Comparison of ENCODE assay signal across 21 mouse cellular contexts in the genomic region with DNA sequence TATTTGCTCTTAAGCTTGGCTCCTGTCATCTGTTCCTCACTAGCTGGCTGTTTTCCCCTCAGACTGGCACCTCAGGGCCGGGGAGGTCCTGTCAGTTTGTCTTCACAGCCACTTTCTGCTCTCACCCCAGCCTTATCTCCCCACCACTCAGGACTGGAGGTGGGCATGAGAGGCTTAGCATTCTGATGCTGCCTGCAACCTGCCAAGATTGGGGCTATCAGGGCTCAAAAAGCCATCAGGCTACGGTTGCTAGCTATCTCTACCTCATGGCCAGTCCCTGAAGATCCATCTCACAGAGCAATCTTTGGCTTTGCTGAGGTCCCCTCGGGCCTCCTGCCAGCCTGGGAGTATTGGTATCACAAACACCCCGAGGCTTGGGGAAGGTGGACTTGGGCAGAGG. TPM values are rescaled to one million over a fixed set of nuclear protein-coding genes. Genes with fewer than 3 reads are reported as not detected.
A peak's percentile ranks its signal among the peaks of the same experiment; 100 is the strongest.
DNase-seq lines count a peak whose midpoint lies in the region; ATAC-seq and TF ChIP-seq lines count a peak whose summit lies in the region.
"Had no signal": no experiment of that assay in that cellular context is flagged by ENCODE, and none has a peak within 500 bp of the region (broad histone marks: within the 10 kb centered on the region; RNA-seq: fewer than 3 reads in every experiment).

No protein-coding gene starts in this region.

- no peak overlapping the region for H3K27ac ChIP-seq in heart, embryonic 12.5 days (ENCODE audit: poor library complexity, severe bottlenecking)
- peak overlapping the region; percentile 31; the same call in 1 of the 2 replicates for H3K27ac ChIP-seq in stomach, embryonic 15.5 days
- H3K27ac ChIP-seq in stomach, postnatal 0 days (replicated peaks) = no peak overlapping the region; the same call in 1 of the 2 replicates
- peak overlapping the region; percentile 60 for H3K27ac ChIP-seq in liver, embryonic 16.5 days (ENCODE audit: low read length)
- H3K27ac ChIP-seq in thymus, adult 2 months (ENCODE audit: control insufficient read depth, insufficient read depth, low read length) = no peak overlapping the region
- H3K27ac ChIP-seq in lung, postnatal 0 days (ENCODE audit: low read length) = no peak overlapping the region
- H3K27ac ChIP-seq: embryonic facial prominence, embryonic 12.5 days; hindbrain, embryonic 12.5 days; intestine, embryonic 15.5 days; layer of hippocampus, adult 2 months; midbrain, embryonic 15.5 days had no signal

- no peak for TF ChIP-seq CTCF in stomach, postnatal 0 days (IDR thresholded peaks at IDR 0.05; ENCODE audit: low read depth)
- TF ChIP-seq CTCF in thymus, adult 2 months (IDR thresholded peaks at IDR 0.05; ENCODE audit: borderline replicate concordance, control insufficient read depth, extremely low read depth, insufficient read depth, low read length, poor library complexity) = no peak
- no peak for TF ChIP-seq CTCF in lung, postnatal 0 days (IDR thresholded peaks at IDR 0.05)

- no peak for TF ChIP-seq EP300 in stomach, postnatal 0 days (optimal IDR thresholded peaks at IDR 0.05)
- no peak for TF ChIP-seq EP300 in lung, postnatal 0 days (IDR thresholded peaks at IDR 0.05)

- DNase-seq in heart, adult 18-20 months = no peak
- no peak for DNase-seq in stomach, postnatal 0 days (ENCODE audit: low spot score)
- no peak for DNase-seq in thymus, adult 2 months
- DNase-seq in lung, postnatal 0 days (ENCODE audit: low spot score) = no peak
- DNase-seq in layer of hippocampus, adult 11-12 months (ENCODE audit: low spot score) = no peak
- DNase-seq: adrenal gland, adult 2 months; cerebellum, adult 2 months; left cerebral cortex, postnatal 4 days; lung, adult 18-20 months; lung, postnatal 36 days; right cerebral cortex, postnatal 4 days; thymus, postnatal 14 days had no signal

- H3K4me3 ChIP-seq in heart, embryonic 12.5 days = no peak overlapping the region
- H3K4me3 ChIP-seq in stomach, embryonic 15.5 days (replicated peaks) = no peak overlapping the region
- H3K4me3 ChIP-seq in stomach, postnatal 0 days (ENCODE audit: low read depth, low read length) = no peak overlapping the region
- no peak overlapping the region for H3K4me3 ChIP-seq in liver, embryonic 16.5 days (ENCODE audit: low read depth, low read length)
- no peak overlapping the region for H3K4me3 ChIP-seq in thymus, adult 2 months (ENCODE audit: control insufficient read depth, insufficient read depth, low read length)
- H3K4me3 ChIP-seq in lung, postnatal 0 days (ENCODE audit: low read depth, low read length) = no peak overlapping the region
- H3K4me3 ChIP-seq: embryonic facial prominence, embryonic 12.5 days; hindbrain, embryonic 12.5 days; intestine, embryonic 15.5 days; layer of hippocampus, adult 2 months; midbrain, embryonic 15.5 days had no signal

- H3K27me3 ChIP-seq in heart, embryonic 12.5 days (replicated peaks) = peaks cover 24% of the 10 kb centered on the region
- H3K27me3 ChIP-seq in stomach, embryonic 15.5 days (replicated peaks) = no peaks in the 10 kb centered on the region
- H3K27me3 ChIP-seq in stomach, postnatal 0 days (ENCODE audit: control insufficient read depth, insufficient read depth, low read length) = no peaks in the 10 kb centered on the region
- no peaks in the 10 kb centered on the region for H3K27me3 ChIP-seq in liver, embryonic 16.5 days (ENCODE audit: control insufficient read depth, insufficient read depth, low read depth, low read length)
- H3K27me3 ChIP-seq in thymus, adult 2 months (ENCODE audit: control insufficient read depth, insufficient read depth, low read length) = no peaks in the 10 kb centered on the region
- H3K27me3 ChIP-seq in lung, postnatal 0 days (replicated peaks; ENCODE audit: insufficient read depth, low read length) = no peaks in the 10 kb centered on the region
- H3K27me3 ChIP-seq: intestine, embryonic 15.5 days had no signal

- H3K9ac ChIP-seq in heart, embryonic 12.5 days = no peak overlapping the region
- no peak overlapping the region for H3K9ac ChIP-seq in stomach, embryonic 15.5 days
- no peak overlapping the region for H3K9ac ChIP-seq in stomach, postnatal 0 days (ENCODE audit: low read length)
- no peak overlapping the region for H3K9ac ChIP-seq in liver, embryonic 16.5 days (ENCODE audit: low read depth, low read length)
- no peak overlapping the region for H3K9ac ChIP-seq in lung, postnatal 0 days (replicated peaks; ENCODE audit: low read depth)
- H3K9ac ChIP-seq: embryonic facial prominence, embryonic 12.5 days; hindbrain, embryonic 12.5 days; intestine, embryonic 15.5 days; midbrain, embryonic 15.5 days had no signal

- WGBS in heart, embryonic 12.5 days = 28% methylated on average over 4 of the region's 4 CpGs
- 69% methylated on average over 4 of the region's 4 CpGs for WGBS in stomach, embryonic 15.5 days
- WGBS in stomach, postnatal 0 days = 57% methylated on average over 4 of the region's 4 CpGs
- 19% methylated on average over 4 of the region's 4 CpGs for WGBS in liver, embryonic 16.5 days (ENCODE audit: insufficient replicate concordance)
- WGBS in thymus, adult 2 months = 95% methylated on average over 4 of the region's 4 CpGs
- 43% methylated on average over 4 of the region's 4 CpGs for WGBS in lung, postnatal 0 days

- TF ChIP-seq POLR2A in thymus, adult 2 months (IDR thresholded peaks at IDR 0.05; ENCODE audit: control insufficient read depth, extremely low read depth, insufficient read depth, low read length, poor library complexity) = no peak

- no peaks in the 10 kb centered on the region for H3K9me3 ChIP-seq in heart, embryonic 12.5 days (replicated peaks)
- no peaks in the 10 kb centered on the region for H3K9me3 ChIP-seq in stomach, embryonic 15.5 days
- no peaks in the 10 kb centered on the region for H3K9me3 ChIP-seq in stomach, postnatal 0 days (ENCODE audit: control insufficient read depth, low read length)
- no peaks in the 10 kb centered on the region for H3K9me3 ChIP-seq in liver, embryonic 16.5 days (replicated peaks; ENCODE audit: control insufficient read depth, low read length)
- no peaks in the 10 kb centered on the region for H3K9me3 ChIP-seq in lung, postnatal 0 days (ENCODE audit: low read length)
- H3K9me3 ChIP-seq: embryonic facial prominence, embryonic 12.5 days; hindbrain, embryonic 12.5 days; intestine, embryonic 15.5 days; midbrain, embryonic 15.5 days had no signal

- H3K36me3 ChIP-seq in heart, embryonic 12.5 days = no peaks in the 10 kb centered on the region
- no peaks in the 10 kb centered on the region for H3K36me3 ChIP-seq in stomach, embryonic 15.5 days
- H3K36me3 ChIP-seq in stomach, postnatal 0 days (ENCODE audit: control insufficient read depth, insufficient read depth, low read length) = no peaks in the 10 kb centered on the region
- no peaks in the 10 kb centered on the region; the same call in 1 of the 2 replicates for H3K36me3 ChIP-seq in liver, embryonic 16.5 days (ENCODE audit: control insufficient read depth, insufficient read depth)
- H3K36me3 ChIP-seq in thymus, adult 2 months (ENCODE audit: control insufficient read depth, insufficient read depth, low read length) = no peaks in the 10 kb centered on the region
- H3K36me3 ChIP-seq in lung, postnatal 0 days (ENCODE audit: insufficient read depth, low read length) = no peaks in the 10 kb centered on the region
- H3K36me3 ChIP-seq: embryonic facial prominence, embryonic 12.5 days; hindbrain, embryonic 12.5 days; intestine, embryonic 15.5 days; midbrain, embryonic 15.5 days had no signal

- H3K4me1 ChIP-seq in heart, embryonic 12.5 days (replicated peaks) = peaks cover 43% of the 10 kb centered on the region
- peaks cover 19% of the 10 kb centered on the region for H3K4me1 ChIP-seq in stomach, embryonic 15.5 days
- 0 out of 2 replicates have a peak, but pooled peaks cover 2% of the 10 kb centered on the region for H3K4me1 ChIP-seq in stomach, postnatal 0 days (replicated peaks; ENCODE audit: control insufficient read depth, insufficient read depth)
- H3K4me1 ChIP-seq in liver, embryonic 16.5 days (ENCODE audit: control insufficient read depth, low read depth, low read length) = peaks cover 77% of the 10 kb centered on the region
- peaks cover 22% of the 10 kb centered on the region for H3K4me1 ChIP-seq in thymus, adult 2 months (replicated peaks; ENCODE audit: control insufficient read depth, insufficient read depth, low read length)
- peaks cover 10% of the 10 kb centered on the region for H3K4me1 ChIP-seq in lung, postnatal 0 days (ENCODE audit: insufficient read depth, low read depth, low read length)

- no peak for ATAC-seq in heart, embryonic 12.5 days (ENCODE audit: insufficient number of reproducible peaks, low FRiP score)
- no peak for ATAC-seq in stomach, embryonic 15.5 days (ENCODE audit: insufficient read depth, low FRiP score, low read depth)
- no peak for ATAC-seq in stomach, postnatal 0 days (ENCODE audit: low FRiP score, low TSS enrichment)
- peak; percentile 30 for ATAC-seq in liver, embryonic 16.5 days (ENCODE audit: low read depth)
- ATAC-seq in lung, postnatal 0 days = no peak
- ATAC-seq: forebrain, embryonic 16.5 days; intestine, embryonic 15.5 days; midbrain, embryonic 15.5 days had no signal

- peak overlapping the region; percentile 12 for H3K4me2 ChIP-seq in heart, embryonic 12.5 days
- no peak overlapping the region for H3K4me2 ChIP-seq in stomach, embryonic 15.5 days
- no peak overlapping the region for H3K4me2 ChIP-seq in stomach, postnatal 0 days (replicated peaks; ENCODE audit: low read depth)
- peak overlapping the region; percentile 19; the same call in 1 of the 2 replicates for H3K4me2 ChIP-seq in liver, embryonic 16.5 days (ENCODE audit: low read depth, low read length)
- no peak overlapping the region for H3K4me2 ChIP-seq in lung, postnatal 0 days (replicated peaks; ENCODE audit: low read depth, low read length)
- H3K4me2 ChIP-seq: embryonic facial prominence, embryonic 12.5 days; hindbrain, embryonic 12.5 days; intestine, embryonic 15.5 days; midbrain, embryonic 15.5 days had no signal

RNA-seq across cellular contexts. Expression of gene Stard10, which starts 2.0 kb away (rescaled TPM):
- polyA plus RNA-seq in heart, embryonic 12.5 days (2016; fragmentation: Nextera tagmentation; extraction: Ambion mirVana) = 22.9 and 28.6 TPM in 2 replicates
- total RNA-seq in heart, adult 18-20 months (2021) = 10 to 100 TPM; 68.5 to 72.5 TPM
- polyA plus RNA-seq in stomach, embryonic 15.5 days (2015; fragmentation: Nextera tagmentation; extraction: Ambion mirVana) = 112 and 127 TPM in 2 replicates
- 132 and 144 TPM in 2 replicates for polyA plus RNA-seq in stomach, postnatal 0 days (2015; fragmentation: Nextera tagmentation; extraction: Ambion mirVana)
- polyA plus RNA-seq in liver, embryonic 16.5 days (2015; fragmentation: Nextera tagmentation; extraction: Ambion mirVana) = 128 and 142 TPM in 2 replicates
- 25.4 and 31.4 TPM in 2 replicates for polyA plus RNA-seq in thymus, adult 2 months (2012; rRNA removed)
- polyA plus RNA-seq in lung, postnatal 0 days (2015; fragmentation: Nextera tagmentation; extraction: Ambion mirVana) = 40.3 and 46.3 TPM in 2 replicates

RNA-seq across cellular contexts. Expression of gene Atg16l2, which starts 16.8 kb away (rescaled TPM):
- 22.6 and 23.8 TPM in 2 replicates for polyA plus RNA-seq in heart, embryonic 12.5 days (2016; fragmentation: Nextera tagmentation; extraction: Ambion mirVana)
- total RNA-seq in heart, adult 18-20 months (2021) = 1 to 10 TPM; 5.5 to 7.4 TPM
- polyA plus RNA-seq in stomach, embryonic 15.5 days (2015; fragmentation: Nextera tagmentation; extraction: Ambion mirVana) = 15.4 and 16.2 TPM in 2 replicates
- polyA plus RNA-seq in stomach, postnatal 0 days (2015; fragmentation: Nextera tagmentation; extraction: Ambion mirVana) = 6.0 and 7.1 TPM in 2 replicates
- 7.2 and 7.6 TPM in 2 replicates for polyA plus RNA-seq in liver, embryonic 16.5 days (2015; fragmentation: Nextera tagmentation; extraction: Ambion mirVana)
- 76.9 and 89.9 TPM in 2 replicates for polyA plus RNA-seq in thymus, adult 2 months (2012; rRNA removed)
- 12.9 and 17.1 TPM in 2 replicates for polyA plus RNA-seq in lung, postnatal 0 days (2015; fragmentation: Nextera tagmentation; extraction: Ambion mirVana)

RNA-seq across cellular contexts. Expression of gene Arap1, which starts 29.0 kb away (rescaled TPM):
- 19.9 and 22.5 TPM in 2 replicates for polyA plus RNA-seq in heart, embryonic 12.5 days (2016; fragmentation: Nextera tagmentation; extraction: Ambion mirVana)
- 10 to 100 TPM; 31.3 to 35.1 TPM for total RNA-seq in heart, adult 18-20 months (2021)
- 88.7 and 92.5 TPM in 2 replicates for polyA plus RNA-seq in stomach, embryonic 15.5 days (2015; fragmentation: Nextera tagmentation; extraction: Ambion mirVana)
- 37.2 and 44.7 TPM in 2 replicates for polyA plus RNA-seq in stomach, postnatal 0 days (2015; fragmentation: Nextera tagmentation; extraction: Ambion mirVana)
- polyA plus RNA-seq in liver, embryonic 16.5 days (2015; fragmentation: Nextera tagmentation; extraction: Ambion mirVana) = 17.3 and 22.5 TPM in 2 replicates
- polyA plus RNA-seq in thymus, adult 2 months (2012; rRNA removed) = 190 and 225 TPM in 2 replicates
- polyA plus RNA-seq in lung, postnatal 0 days (2015; fragmentation: Nextera tagmentation; extraction: Ambion mirVana) = 105 and 110 TPM in 2 replicates

Comparison
In these comparisons a context has a peak if more than half of its experiments do, and no peak if none do; other contexts are left out.
1. H3K27ac ChIP-seq: peak in stomach, embryonic 15.5 days (single experiment) and liver, embryonic 16.5 days (single experiment); none in heart, embryonic 12.5 days (single experiment), stomach, postnatal 0 days (single experiment), thymus, adult 2 months (single experiment) and lung, postnatal 0 days (single experiment).
2. H3K4me2 ChIP-seq: peak in heart, embryonic 12.5 days (single experiment) and liver, embryonic 16.5 days (single experiment); none in stomach, embryonic 15.5 days (single experiment), stomach, postnatal 0 days (single experiment) and lung, postnatal 0 days (single experiment).